Mouse (Mus musculus): ENCODE data around the gene Txnrd2.

DNA sequence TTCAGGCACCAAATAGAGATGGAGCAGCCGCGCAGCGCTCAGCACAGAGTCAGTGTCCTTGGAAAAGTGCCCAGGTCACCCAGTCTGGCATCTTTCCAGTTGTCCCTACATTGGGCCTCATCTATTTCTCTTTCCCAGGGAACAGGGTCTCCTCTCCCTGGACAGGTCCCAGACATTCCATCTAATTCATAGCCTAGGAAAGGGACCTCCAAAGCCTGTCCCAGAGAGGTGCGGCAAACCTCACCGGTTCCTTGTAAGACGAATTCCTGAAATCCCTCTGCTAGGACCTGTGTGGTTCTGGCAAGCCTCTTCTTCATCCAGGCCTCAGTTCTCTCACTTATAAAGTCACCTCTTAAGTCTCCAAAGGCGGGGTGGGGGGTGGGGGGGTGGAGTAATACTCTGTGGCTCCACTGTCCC is 30.6 kb upstream of the Txnrd2 start:
- no peak for TF ChIP-seq CTCF (IDR thresholded peaks at IDR 0.05; ENCODE audit: low read depth)
- TF ChIP-seq EP300 (IDR thresholded peaks at IDR 0.05; ENCODE audit: low read depth), result no peak
